Mouse (Mus musculus) liver, adult 2 months (tissue): ENCODE measurements around the gene 5830473C10Rik. TPM values are rescaled to one million over a fixed set of nuclear protein-coding genes. Genes with fewer than 3 reads are reported as not detected.

Experiments
- DNase-seq: peaks from one replicate; pipeline ENCODE4 v3.0.0-alpha.2; 2011; ENCODE audit warnings: low read depth, low spot score; ENCODE audit errors: extremely low read depth
- H3K27ac ChIP-seq: fragments of 200-500 bp; replicated peaks from 2 replicates; pipeline ENCODE4 v1.5.1; 2012; ENCODE audit warnings: low read depth, mild to moderate bottlenecking, control low read depth, inconsistent platforms, low read length; ENCODE audit not compliant: insufficient read depth
- H3K27me3 ChIP-seq: fragments of 200-500 bp; 2 replicates; pipeline ENCODE4 v1.6.1; 2012; ENCODE audit warnings: mild to moderate bottlenecking, moderate library complexity, low read length, inconsistent platforms; ENCODE audit not compliant: control insufficient read depth, insufficient read depth
- H3K36me3 ChIP-seq: fragments of 200-500 bp; 2 replicates; pipeline ENCODE4 v1.6.1; 2012; ENCODE audit warnings: low read length, inconsistent platforms; ENCODE audit not compliant: control insufficient read depth, insufficient read depth
- H3K4me1 ChIP-seq: fragments of 200-500 bp; 2 replicates; pipeline ENCODE4 v1.6.1; 2011; ENCODE audit warnings: low read length; ENCODE audit not compliant: control insufficient read depth, insufficient read depth
- H3K4me3 ChIP-seq: fragments of 200-500 bp; 2 replicates; pipeline ENCODE4 v1.5.1; 2011; ENCODE audit warnings: low read depth, mild to moderate bottlenecking, control low read depth, low read length, moderate library complexity; ENCODE audit not compliant: insufficient read depth
- H3K79me2 ChIP-seq: fragments of 200-500 bp; 2 replicates; pipeline ENCODE4 v1.6.1; 2012; ENCODE audit warnings: inconsistent platforms, mild to moderate bottlenecking, low read length, moderate library complexity; ENCODE audit not compliant: control insufficient read depth, insufficient read depth
- H3K9ac ChIP-seq: fragments of 200-500 bp; 2 replicates; pipeline ENCODE4 v1.6.1; 2012; ENCODE audit warnings: low read depth, mild to moderate bottlenecking, control low read depth, inconsistent platforms, low read length
- CTCF ChIP-seq: fragments of 200-500 bp; IDR thresholded peaks from 2 replicates; pipeline ENCODE4 v1.5.1; 2011; ENCODE audit warnings: low read depth, low read length, control low read depth
- POLR2A ChIP-seq: fragments of 200-500 bp; IDR thresholded peaks from 2 replicates; pipeline ENCODE4 v1.6.1; 2011; ENCODE audit warnings: low read length, control low read depth; ENCODE audit not compliant: insufficient read depth; ENCODE audit errors: extremely low read depth
- WGBS: fragments of 180-500 bp; shearing (Covaris S2); methylation state at CpG from one replicate; pipeline ENCODE4 v1.1.7; 2018; 5-methylcytosine and 5-hydroxymethylcytosine counted together
- polyA plus RNA-seq: library from polyadenylated mRNA; depleted of rRNA; stranded (reverse); fragments of >200 nt; gene quantifications from 2 replicates; pipeline ENCODE4 v1.2.3, GENCODE M21; 2012; rRNA removed
- total RNA-seq: library from RNA; depleted of rRNA; stranded (reverse); fragments of >200 nt; gene quantifications from 2 replicates; pipeline ENCODE4 v1.2.3, GENCODE M21; 2014; rRNA removed

5830473C10Rik gene
- total and polyA plus RNA-seq, 2 experiments, result 22.2 to 36.0 TPM

DNA sequence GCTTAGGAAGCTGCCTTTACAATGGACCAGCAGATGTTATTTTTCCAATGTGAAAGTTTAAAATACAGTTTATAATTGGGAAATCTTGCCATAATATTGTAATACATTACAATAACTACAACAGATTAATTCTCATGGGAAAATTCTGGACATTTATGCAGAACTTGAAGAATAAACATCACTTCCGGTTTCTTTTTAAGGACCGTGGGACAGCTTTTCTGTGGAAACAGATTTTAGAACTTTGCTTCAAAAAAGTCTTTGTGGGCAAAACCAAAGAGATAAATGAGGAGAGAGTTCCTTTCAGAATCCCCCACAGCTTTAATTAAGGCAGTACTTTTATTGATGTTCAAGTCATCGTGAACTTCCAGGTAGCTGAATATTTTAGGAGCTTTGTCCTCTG lies 84.7 kb downstream of the 5830473C10Rik start:
- no peak for DNase-seq
- 85% methylated on average over 3 of the region's 3 CpGs for WGBS
- Histone ChIP-seq H3K36me3 (no peaks in the 10 kb centered on the region), H3K27ac (no peak overlapping the region), H3K9ac (no peak overlapping the region), H3K4me1 (peaks cover 7% of the 10 kb centered on the region), H3K4me3 (no peak overlapping the region), H3K79me2 (no peaks in the 10 kb centered on the region), H3K27me3 (no peaks in the 10 kb centered on the region)
- TF ChIP-seq CTCF, result no peak
- no peak for TF ChIP-seq POLR2A

DNA sequence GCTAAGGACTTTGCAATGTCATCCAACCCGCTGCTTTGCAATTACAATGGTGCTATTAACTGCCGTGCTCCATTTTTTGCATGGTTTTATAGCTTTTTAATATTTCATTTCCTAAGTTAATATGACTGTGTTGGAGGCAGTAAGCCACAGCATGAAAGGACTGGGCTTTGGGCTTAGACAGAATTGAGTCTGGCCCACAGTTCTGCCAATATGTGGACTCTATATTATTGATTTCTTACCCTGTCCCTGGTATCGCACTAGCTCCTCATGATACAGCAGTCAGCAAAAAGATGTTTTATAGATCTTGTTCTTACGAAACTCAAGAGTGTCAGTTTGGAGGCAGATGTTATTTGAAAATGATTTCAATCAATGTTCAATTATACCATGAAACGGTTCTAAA lies 85.5 kb downstream of the 5830473C10Rik start:
- no peak overlapping the region; the same call in 1 of the 2 replicates for H3K27ac ChIP-seq
- H3K4me1 ChIP-seq, result peaks cover 7% of the 10 kb centered on the region; the same call in 1 of the 2 replicates
- no peaks in the 10 kb centered on the region for H3K79me2 ChIP-seq
- no peaks in the 10 kb centered on the region for H3K27me3 ChIP-seq
- 51% methylated on average over 5 of the region's 5 CpGs for WGBS
- no peaks in the 10 kb centered on the region for H3K36me3 ChIP-seq
- peak; percentile 49 for DNase-seq
- TF ChIP-seq CTCF (no peak), POLR2A (no peak)
- H3K9ac ChIP-seq, result no peak overlapping the region
- H3K4me3 ChIP-seq, result no peak overlapping the region

Other genes with a start within 250 kb of the 5830473C10Rik start
- gene Ankrd17, start 194.5 kb upstream of the 5830473C10Rik start, total RNA-seq, result 37.8 and 40.9 TPM in 2 replicates
- gene Ankrd17, start 194.5 kb upstream of the 5830473C10Rik start, polyA plus RNA-seq, result 11.0 and 12.7 TPM in 2 replicates
- 1.2 and 1.3 TPM in 2 replicates for gene Gm9958, start 193.9 kb upstream of the 5830473C10Rik start, total RNA-seq
- gene Gm9958, start 193.9 kb upstream of the 5830473C10Rik start, polyA plus RNA-seq, result 0.87 and 0.97 TPM in 2 replicates
- 64,755 and 74,209 TPM in 2 replicates for gene Alb, start 100.2 kb upstream of the 5830473C10Rik start, total RNA-seq
- 38,500 and 40,596 TPM in 2 replicates for gene Alb, start 100.2 kb upstream of the 5830473C10Rik start, polyA plus RNA-seq
- 1.3 and 1.9 TPM in 2 replicates for gene Afp, start 70.4 kb upstream of the 5830473C10Rik start, total RNA-seq
- gene Afp, start 70.4 kb upstream of the 5830473C10Rik start, polyA plus RNA-seq, result 0.10 and 0.23 TPM in 2 replicates
- 233 and 234 TPM in 2 replicates for gene Afm, start 42.2 kb upstream of the 5830473C10Rik start, total RNA-seq
- 108 and 116 TPM in 2 replicates for gene Afm, start 42.2 kb upstream of the 5830473C10Rik start, polyA plus RNA-seq
- gene Rassf6, start 79.5 kb downstream of the 5830473C10Rik start, total RNA-seq, result 24.6 and 30.1 TPM in 2 replicates
- 3.2 and 3.9 TPM in 2 replicates for gene Rassf6, start 79.5 kb downstream of the 5830473C10Rik start, polyA plus RNA-seq
- 0.09 TPM in 1 of 2 replicates, not detected in the other for gene Cxcl5, start 198.3 kb downstream of the 5830473C10Rik start, total RNA-seq
- gene Cxcl5, start 198.3 kb downstream of the 5830473C10Rik start, polyA plus RNA-seq, result 0.05 and 0.06 TPM in 2 replicates
- gene Ppbp, start 207.4 kb downstream of the 5830473C10Rik start, total RNA-seq, result 0.65 and 1.1 TPM in 2 replicates
- 1.5 TPM in 1 of 2 replicates, not detected in the other for gene Ppbp, start 207.4 kb downstream of the 5830473C10Rik start, polyA plus RNA-seq
- 1.4 and 2.2 TPM in 2 replicates for gene Pf4, start 211.3 kb downstream of the 5830473C10Rik start, total RNA-seq
- gene Pf4, start 211.3 kb downstream of the 5830473C10Rik start, polyA plus RNA-seq, result 1.1 and 3.0 TPM in 2 replicates
- not detected in 2 replicates for gene Cxcl3, start 225.0 kb downstream of the 5830473C10Rik start, total RNA-seq
- gene Cxcl3, start 225.0 kb downstream of the 5830473C10Rik start, polyA plus RNA-seq, result not detected in 2 replicates
- not detected in 2 replicates for gene Cxcl15, start 233.4 kb downstream of the 5830473C10Rik start, total RNA-seq
- not detected in 2 replicates for gene Cxcl15, start 233.4 kb downstream of the 5830473C10Rik start, polyA plus RNA-seq